Mouse (Mus musculus): ENCODE measurements around the gene Dnm2.

DNA sequence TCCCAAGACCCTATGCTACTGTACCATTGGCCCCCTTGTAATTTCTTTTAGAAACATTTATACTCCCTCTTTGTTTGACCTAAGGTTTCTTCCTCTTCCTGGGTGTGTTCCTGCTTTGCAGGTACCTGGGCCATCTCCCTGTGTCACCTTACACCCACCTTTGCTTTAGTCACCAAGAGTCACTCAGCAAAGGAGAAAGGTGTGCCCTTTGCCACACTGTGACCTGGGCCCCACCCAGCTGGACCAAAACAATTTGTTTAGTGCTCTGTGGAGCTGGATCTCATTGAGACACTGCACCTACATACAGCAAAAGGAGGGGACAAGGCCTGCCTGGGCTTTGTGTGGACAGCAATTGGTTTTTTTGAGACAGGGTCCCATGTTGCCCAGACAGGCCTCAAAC lies 15.7 kb downstream of the Dnm2 start:
- TF ChIP-seq CTCF (IDR thresholded peaks at IDR 0.05; ENCODE audit: insufficient read depth, low read length) (no peak), POLR2A (IDR thresholded peaks at IDR 0.05; ENCODE audit: borderline replicate concordance, extremely low read depth, low read depth, low read length) (no peak)

Data from lung, adult 2 months (tissue).